Mouse (Mus musculus): ENCODE results near the gene Klf9. TPM values are rescaled to one million over a fixed set of nuclear protein-coding genes. Genes with fewer than 3 reads are reported as not detected.

Klf9 gene
- polyA plus RNA-seq, 1 experiment from 2014 or later = 17.2 TPM

- Histone ChIP-seq H3K9me3 (ENCODE audit: low read length) (no peaks in the 10 kb centered on the region), H3K27ac (ENCODE audit: low read depth) (peak overlapping the region; percentile 96), H3K4me1 (ENCODE audit: insufficient read depth) (peaks cover 33% of the 10 kb centered on the region), H3K4me2 (ENCODE audit: low read depth, low read length) (peak overlapping the region; percentile 75), H3K4me3 (ENCODE audit: low read depth, low read length) (no peak overlapping the region), H3K9ac (replicated peaks) (peak overlapping the region; percentile 67), H3K36me3 (replicated peaks; ENCODE audit: insufficient read depth, low read length) (no peaks in the 10 kb centered on the region), H3K27me3 (ENCODE audit: insufficient read depth, low read length) (peaks cover 3% of the 10 kb centered on the region; the same call in 1 of the 2 replicates)
- WGBS (ENCODE audit: insufficient replicate concordance) = 47% methylated on average over 9 of the region's 9 CpGs
- DNase-seq (no peak), ATAC-seq (no peak)
- TF ChIP-seq EP300 (IDR thresholded peaks at IDR 0.05; ENCODE audit: low read depth) (no peak), CTCF (IDR thresholded peaks at IDR 0.05; ENCODE audit: low read depth) (no peak)
Observed at GRCm38 (mm10) chr19:23133427-23134094, 7.5 kb upstream of the Klf9 start.

GRCm38 (mm10) chr19:23134095-23134440 lies 7.0 kb upstream of the Klf9 start:
- Histone ChIP-seq H3K27me3 (ENCODE audit: insufficient read depth, low read length) (peaks cover 3% of the 10 kb centered on the region; the same call in 1 of the 2 replicates), H3K36me3 (replicated peaks; ENCODE audit: insufficient read depth, low read length) (no peaks in the 10 kb centered on the region), H3K4me3 (ENCODE audit: low read depth, low read length) (peak overlapping the region; percentile 36), H3K9ac (replicated peaks) (peak overlapping the region; percentile 67), H3K27ac (ENCODE audit: low read depth) (peak overlapping the region; percentile 96), H3K9me3 (ENCODE audit: low read length) (no peaks in the 10 kb centered on the region), H3K4me2 (ENCODE audit: low read depth, low read length) (peak overlapping the region; percentile 75), H3K4me1 (ENCODE audit: insufficient read depth) (peaks cover 33% of the 10 kb centered on the region)
- peak; percentile 44; the same call in 1 of the 2 replicates for TF ChIP-seq CTCF (IDR thresholded peaks at IDR 0.05; ENCODE audit: low read depth)
- no peak for TF ChIP-seq EP300 (IDR thresholded peaks at IDR 0.05; ENCODE audit: low read depth)
- ATAC-seq (no peak), DNase-seq (peak; percentile 68)
- 6% methylated on average over 14 of the region's 14 CpGs for WGBS (ENCODE audit: insufficient replicate concordance)

- WGBS (ENCODE audit: insufficient replicate concordance) = 2% methylated on average over 46 of the region's 47 CpGs
- H3K9me3 ChIP-seq (ENCODE audit: low read length) = no peaks in the 10 kb centered on the region
Observed at GRCm38 (mm10) chr19:23134441-23135301, 6.4 kb upstream of the Klf9 start.

GRCm38 (mm10) chr19:23135349-23136201 lies 5.5 kb upstream of the Klf9 start:
- H3K9ac ChIP-seq (replicated peaks) = peak overlapping the region; percentile 67
- TF ChIP-seq EP300 (IDR thresholded peaks at IDR 0.05; ENCODE audit: low read depth) = peak; percentile 96
- TF ChIP-seq CTCF (IDR thresholded peaks at IDR 0.05; ENCODE audit: low read depth) = no peak
- ATAC-seq = peak; percentile 67
- H3K4me3 ChIP-seq (ENCODE audit: low read depth, low read length) = peak overlapping the region; percentile 36
- H3K4me1 ChIP-seq (ENCODE audit: insufficient read depth) = peaks cover 33% of the 10 kb centered on the region
- peak overlapping the region; percentile 75 for H3K4me2 ChIP-seq (ENCODE audit: low read depth, low read length)
- peaks cover 3% of the 10 kb centered on the region; the same call in 1 of the 2 replicates for H3K27me3 ChIP-seq (ENCODE audit: insufficient read depth, low read length)
- H3K27ac ChIP-seq (ENCODE audit: low read depth) = peak overlapping the region; percentile 96
- under 1% methylated on average over 54 of the region's 55 CpGs for WGBS (ENCODE audit: insufficient replicate concordance)
- DNase-seq = peak; percentile 88
- H3K36me3 ChIP-seq (replicated peaks; ENCODE audit: insufficient read depth, low read length) = no peaks in the 10 kb centered on the region
- H3K9me3 ChIP-seq (ENCODE audit: low read length) = no peaks in the 10 kb centered on the region

More at GRCm38 (mm10) chr19:23134441-23135301, 6.4 kb upstream of the Klf9 start:
- Histone ChIP-seq H3K27me3 (ENCODE audit: insufficient read depth, low read length) (peaks cover 3% of the 10 kb centered on the region; the same call in 1 of the 2 replicates), H3K4me2 (ENCODE audit: low read depth, low read length) (peak overlapping the region; percentile 75), H3K4me3 (ENCODE audit: low read depth, low read length) (peak overlapping the region; percentile 36), H3K27ac (ENCODE audit: low read depth) (peak overlapping the region; percentile 96), H3K36me3 (replicated peaks; ENCODE audit: insufficient read depth, low read length) (no peaks in the 10 kb centered on the region), H3K9ac (replicated peaks) (peak overlapping the region; percentile 67), H3K4me1 (ENCODE audit: insufficient read depth) (peaks cover 33% of the 10 kb centered on the region)
- DNase-seq (peak; percentile 87), ATAC-seq (peak; percentile 75)
- TF ChIP-seq CTCF (IDR thresholded peaks at IDR 0.05; ENCODE audit: low read depth) = no peak
- peak; percentile 95 for TF ChIP-seq EP300 (IDR thresholded peaks at IDR 0.05; ENCODE audit: low read depth)

GRCm38 (mm10) chr19:23136202-23136850 lies 4.7 kb upstream of the Klf9 start:
- peaks cover 3% of the 10 kb centered on the region; the same call in 1 of the 2 replicates for H3K27me3 ChIP-seq (ENCODE audit: insufficient read depth, low read length)
- peak overlapping the region; percentile 53 for H3K9ac ChIP-seq (replicated peaks)
- peaks cover 34% of the 10 kb centered on the region for H3K4me1 ChIP-seq (ENCODE audit: insufficient read depth)
- H3K36me3 ChIP-seq (replicated peaks; ENCODE audit: insufficient read depth, low read length) = no peaks in the 10 kb centered on the region
- H3K4me2 ChIP-seq (ENCODE audit: low read depth, low read length) = peak overlapping the region; percentile 75
- H3K27ac ChIP-seq (ENCODE audit: low read depth) = peak overlapping the region; percentile 96
- ATAC-seq (peak; percentile 0; the same call in 1 of the 2 replicates), DNase-seq (peak; percentile 62)
- TF ChIP-seq EP300 (IDR thresholded peaks at IDR 0.05; ENCODE audit: low read depth) (no peak), CTCF (IDR thresholded peaks at IDR 0.05; ENCODE audit: low read depth) (no peak)
- peak overlapping the region; percentile 36 for H3K4me3 ChIP-seq (ENCODE audit: low read depth, low read length)
- WGBS (ENCODE audit: insufficient replicate concordance) = 11% methylated on average over 27 of the region's 27 CpGs
- no peaks in the 10 kb centered on the region for H3K9me3 ChIP-seq (ENCODE audit: low read length)
